Mouse (Mus musculus) kidney, postnatal 14 days (tissue): ENCODE data around the gene Ccdc71.
A peak's percentile ranks its signal among the peaks of the same experiment; 100 is the strongest.

ENCODE experiments used
- DNase-seq: peaks from one replicate; pipeline ENCODE4 v3.0.0; 2022; ENCODE audit warnings: mixed read lengths

Ccdc71 gene

DNA sequence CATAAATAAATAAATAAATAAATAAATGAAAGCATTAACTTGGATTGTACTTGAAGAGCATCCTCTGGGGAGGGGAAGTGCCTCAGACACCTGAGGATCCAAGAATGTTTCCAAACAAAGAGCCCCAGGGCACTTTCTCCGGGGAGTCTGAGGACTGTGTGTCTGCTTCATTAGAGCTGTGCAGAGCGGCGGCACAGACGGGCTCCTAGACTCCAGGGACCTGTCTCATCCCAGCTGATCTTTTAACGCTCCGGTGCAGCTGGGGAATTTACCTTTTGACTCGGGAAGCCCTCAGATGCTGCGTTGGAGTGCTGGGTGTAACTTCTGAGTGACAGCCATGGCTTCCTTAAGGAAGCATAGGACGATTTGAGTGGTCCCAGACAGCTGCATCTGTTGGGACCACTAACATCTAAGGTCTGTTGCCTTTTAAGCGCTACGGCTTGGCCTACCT is 879 bp downstream of the Ccdc71 start, which contains the start of gene Klhdc8b:
TSS of gene Klhdc8b (minus strand) at position 401 of the 451 bp plus-strand sequence.
- peak; percentile 48 for DNase-seq

DNA sequence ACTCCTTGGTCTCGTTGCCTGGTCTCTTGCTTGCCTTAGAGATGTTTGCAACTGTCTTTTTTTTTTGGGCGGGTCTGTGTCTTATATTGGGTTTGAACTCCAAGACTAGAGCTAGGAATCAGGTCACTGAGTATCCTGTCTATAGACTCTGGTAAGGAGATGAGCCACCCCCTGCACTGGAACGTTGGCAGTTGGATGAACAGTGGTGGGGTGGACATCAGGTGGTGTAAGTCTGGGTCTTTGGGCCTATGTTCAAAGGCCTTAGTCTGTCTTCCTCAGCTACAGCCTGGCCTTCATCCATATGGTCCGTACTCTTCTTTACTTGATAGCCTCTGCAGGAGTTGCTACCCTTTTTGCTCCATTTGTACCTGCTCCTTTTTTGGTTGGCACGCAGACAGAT is 1.3 kb downstream of the Ccdc71 start:
- DNase-seq = no peak

- DNase-seq = peak; percentile 46
Measured at GRCm38 (mm10) chr9:108462192-108462591, 1.9 kb downstream of the Ccdc71 start.

DNA sequence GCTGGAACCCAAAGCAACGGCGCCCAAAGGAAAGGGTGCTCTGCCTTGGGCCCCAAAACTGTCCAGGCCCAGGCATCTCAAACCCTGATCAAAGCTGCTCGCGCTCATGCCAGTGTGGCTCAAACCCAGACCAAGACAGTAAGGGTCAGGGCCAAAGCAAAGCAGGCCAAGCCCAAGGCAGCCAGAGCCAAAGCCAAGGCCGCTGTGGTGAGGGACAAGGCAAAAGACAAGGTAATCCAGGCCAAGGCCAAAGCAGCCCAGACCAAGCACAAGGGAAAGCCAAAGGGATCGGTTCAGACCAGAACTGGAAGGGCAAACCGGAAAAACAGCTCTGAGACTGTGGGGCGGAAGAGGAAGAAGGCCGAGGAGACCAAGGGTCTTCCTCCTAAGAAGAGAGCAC is 3.4 kb downstream of the Ccdc71 start:
- DNase-seq = no peak

DNA sequence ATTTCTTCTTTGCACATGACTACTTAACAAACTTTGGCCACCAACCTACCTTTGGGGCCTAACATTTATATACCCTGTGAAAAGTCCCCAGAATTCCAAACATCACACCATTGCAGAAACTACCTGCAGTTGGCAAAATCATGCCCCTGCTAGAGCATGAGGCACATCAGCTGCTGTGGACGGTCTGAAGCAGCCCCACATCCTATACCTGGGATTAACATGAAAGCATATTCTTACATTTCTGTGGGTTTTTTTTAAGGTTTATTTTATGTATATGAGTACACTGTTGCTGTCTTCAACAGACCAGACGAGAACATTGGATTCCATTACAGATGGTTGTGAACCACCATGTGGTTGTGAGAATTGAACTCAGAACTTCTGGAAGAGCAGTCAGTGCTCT is 5.9 kb downstream of the Ccdc71 start:
- no peak for DNase-seq

DNA sequence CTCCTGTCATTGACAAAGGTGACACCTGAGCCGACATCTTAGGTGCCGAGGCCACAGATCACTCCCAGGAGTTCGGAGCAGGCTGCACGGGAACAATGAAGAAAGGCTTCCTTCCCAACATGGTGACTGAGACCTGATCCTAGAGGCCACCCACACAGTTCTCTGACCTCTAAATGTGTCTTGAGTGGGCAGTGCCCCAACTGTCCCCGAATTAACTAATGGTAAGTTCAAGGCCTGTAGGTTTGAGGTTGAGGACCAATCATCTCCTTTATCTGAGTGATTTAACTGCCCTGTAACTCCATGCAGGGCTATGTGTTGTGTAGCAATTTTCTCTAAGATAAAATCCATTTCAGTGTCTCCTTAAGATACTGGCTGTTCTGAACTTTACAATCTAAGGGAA is 9.1 kb downstream of the Ccdc71 start:
- DNase-seq = no peak

DNA sequence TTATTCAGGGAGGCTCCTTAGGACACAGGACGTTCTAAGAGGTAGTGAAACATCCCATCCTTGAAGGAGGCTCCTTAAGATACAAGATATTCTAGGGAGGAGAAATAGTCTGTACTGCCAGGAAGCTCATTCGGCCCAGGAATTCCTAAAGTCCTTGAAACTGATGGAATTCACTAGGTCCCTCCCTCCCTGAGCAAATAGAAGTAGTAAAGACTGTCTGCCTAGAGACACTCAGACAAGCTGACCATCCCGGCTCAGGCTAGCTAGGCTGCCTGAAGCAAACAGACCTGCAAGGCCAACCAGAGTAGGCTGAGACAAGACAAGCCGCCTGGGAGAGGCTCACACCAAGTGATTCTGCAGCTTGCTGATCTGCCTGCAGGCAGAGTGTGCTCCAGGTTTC is 9.5 kb downstream of the Ccdc71 start:
- DNase-seq = no peak

- DNase-seq = no peak
Measured at GRCm38 (mm10) chr9:108474528-108474927, 14.2 kb downstream of the Ccdc71 start.

- DNase-seq = peak; percentile 91
Measured at GRCm38 (mm10) chr9:108478638-108479156, 18.4 kb downstream of the Ccdc71 start.

- DNase-seq = no peak
Measured at GRCm38 (mm10) chr9:108479241-108479640, 18.9 kb downstream of the Ccdc71 start.

GRCm38 (mm10) chr9:108479721-108480351 is 19.5 kb downstream of the Ccdc71 start, which contains the start of gene Lamb2:
TSS of gene Lamb2 (plus strand) at chr9:108479736.
- DNase-seq = peak; percentile 71

GRCm38 (mm10) chr9:108480813-108481519 is 20.6 kb downstream of the Ccdc71 start:
- DNase-seq = no peak

DNA sequence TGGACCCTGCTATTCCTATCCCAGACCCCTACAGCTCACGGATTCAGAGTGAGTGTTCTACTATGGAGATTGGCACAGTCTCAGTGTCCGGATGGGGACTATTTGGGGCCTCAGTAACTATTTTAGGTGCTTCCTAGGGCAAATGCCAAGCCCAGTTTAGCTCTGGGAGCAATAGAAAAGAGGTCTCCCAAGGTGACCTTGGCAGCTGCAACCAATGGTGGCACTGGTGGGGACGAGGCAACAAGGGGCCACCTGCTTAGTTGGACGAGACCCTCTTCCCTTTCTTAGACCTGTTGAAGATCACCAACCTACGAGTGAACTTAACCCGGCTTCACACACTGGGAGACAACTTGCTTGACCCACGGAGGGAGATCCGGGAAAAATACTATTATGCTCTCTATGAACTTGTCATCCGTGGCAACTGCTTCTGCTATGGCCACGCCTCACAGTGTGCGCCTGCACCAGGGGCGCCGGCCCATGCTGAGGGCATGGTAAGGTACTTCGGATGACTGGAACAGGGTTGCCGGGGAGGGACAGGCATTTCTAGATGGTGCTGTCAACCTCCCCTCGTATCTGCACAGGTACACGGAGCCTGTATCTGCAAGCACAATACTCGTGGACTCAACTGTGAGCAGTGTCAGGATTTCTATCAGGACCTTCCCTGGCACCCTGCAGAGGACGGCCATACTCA is 21.3 kb downstream of the Ccdc71 start:
- DNase-seq = peak; percentile 1

DNA sequence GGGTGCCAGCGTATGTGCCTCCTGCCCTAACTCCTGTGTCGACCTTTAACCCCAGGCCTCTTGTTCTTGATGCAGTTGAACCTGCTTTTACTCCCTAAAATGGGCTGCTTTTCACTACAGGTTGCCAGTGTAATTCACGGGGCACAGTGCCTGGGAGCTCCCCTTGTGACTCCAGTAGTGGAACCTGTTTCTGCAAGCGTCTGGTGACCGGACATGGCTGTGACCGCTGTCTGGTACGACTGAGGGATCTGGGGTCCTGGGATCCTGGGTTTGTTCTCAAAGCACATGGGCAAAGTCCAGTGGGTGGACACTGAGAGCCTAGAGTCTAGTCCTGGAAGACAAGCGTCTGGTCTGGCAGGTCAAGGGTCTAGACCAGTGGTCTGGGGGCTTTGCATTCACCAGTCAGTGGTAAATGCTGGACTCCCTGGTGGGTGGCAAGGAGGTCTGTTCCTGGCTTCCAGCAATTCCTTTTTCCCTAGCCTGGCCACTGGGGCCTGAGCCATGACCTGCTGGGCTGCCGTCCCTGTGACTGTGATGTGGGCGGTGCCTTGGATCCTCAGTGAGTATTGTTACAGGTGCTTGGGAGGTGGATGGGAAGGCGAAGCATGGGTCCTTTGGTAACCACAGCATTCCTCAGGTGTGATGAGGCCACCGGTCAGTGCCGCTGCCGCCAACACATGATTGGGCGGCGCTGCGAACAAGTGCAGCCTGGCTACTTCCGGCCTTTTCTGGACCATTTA is 22.9 kb downstream of the Ccdc71 start:
- DNase-seq = no peak

- no peak for DNase-seq
Measured at GRCm38 (mm10) chr9:108484021-108484420, 23.7 kb downstream of the Ccdc71 start.

DNA sequence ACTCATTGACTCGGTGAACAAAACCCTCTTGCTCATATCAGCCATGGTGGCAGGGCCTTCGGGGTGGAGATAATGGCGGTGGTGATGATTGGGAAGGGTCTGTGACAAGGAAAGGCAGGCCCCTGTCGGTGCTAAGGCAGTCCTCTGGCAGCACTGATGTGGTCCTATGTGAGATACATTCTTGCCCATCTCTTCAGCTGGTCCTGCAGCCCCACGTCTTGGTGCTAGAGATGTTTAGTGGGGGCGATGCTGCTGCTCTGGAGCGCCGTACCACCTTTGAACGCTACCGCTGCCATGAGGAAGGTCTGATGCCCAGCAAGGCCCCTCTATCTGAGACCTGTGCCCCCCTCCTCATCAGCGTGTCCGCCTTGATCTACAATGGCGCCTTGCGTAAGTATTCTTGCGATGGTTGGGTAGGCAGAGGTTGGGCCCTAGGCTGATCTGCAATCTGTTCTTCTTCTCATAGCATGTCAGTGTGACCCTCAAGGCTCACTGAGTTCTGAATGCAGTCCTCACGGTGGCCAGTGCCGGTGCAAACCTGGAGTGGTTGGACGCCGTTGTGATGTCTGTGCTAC is 25.1 kb downstream of the Ccdc71 start:
- DNase-seq = no peak

- no peak for DNase-seq
Measured at GRCm38 (mm10) chr9:108486973-108487530, 26.7 kb downstream of the Ccdc71 start.

GRCm38 (mm10) chr9:108488403-108488802 is 28.1 kb downstream of the Ccdc71 start:
- no peak for DNase-seq

- no peak for DNase-seq
Measured at GRCm38 (mm10) chr9:108489215-108489614, 28.9 kb downstream of the Ccdc71 start.

GRCm38 (mm10) chr9:108489702-108490558 is 29.6 kb downstream of the Ccdc71 start:
- DNase-seq = no peak
